Mouse (Mus musculus) large intestine, adult 2 months (tissue): ENCODE measurements around the gene Tmem254c. TPM values are rescaled to one million over a fixed set of nuclear protein-coding genes. Genes with fewer than 3 reads are reported as not detected.

ENCODE experiments used
- polyA plus RNA-seq: library from polyadenylated mRNA; depleted of rRNA; stranded (reverse); fragments of >200 nt; gene quantifications from 2 replicates; pipeline ENCODE4 v1.2.3, GENCODE M21; 2012; rRNA removed

Tmem254c gene
- polyA plus RNA-seq, 1 experiment: 42.9 TPM

Other genes with a start within 250 kb of the Tmem254c start
- 119 and 155 TPM in 2 replicates for gene Anxa11, start 225.2 kb downstream of the Tmem254c start, polyA plus RNA-seq
- gene Plac9a, start 164.3 kb downstream of the Tmem254c start, polyA plus RNA-seq: 0.37 and 1.3 TPM in 2 replicates
- 4.0 and 5.2 TPM in 2 replicates for gene Tmem254a, start 139.7 kb downstream of the Tmem254c start, polyA plus RNA-seq
- gene Cphx1, start 129.1 kb downstream of the Tmem254c start, polyA plus RNA-seq: 0.15 and 0.33 TPM in 2 replicates
- 0.08 TPM in 1 of 2 replicates, not detected in the other for gene Duxbl1, start 88.8 kb downstream of the Tmem254c start, polyA plus RNA-seq
- 30.5 and 47.4 TPM in 2 replicates for gene Gm9780, start 24.6 kb downstream of the Tmem254c start, polyA plus RNA-seq
- not detected in 2 replicates for gene Cphx2, start 14.2 kb upstream of the Tmem254c start, polyA plus RNA-seq
- not detected in 2 replicates for gene Cphx3, start 14.9 kb upstream of the Tmem254c start, polyA plus RNA-seq
- 0.26 and 0.45 TPM in 2 replicates for gene Duxbl2, start 51.0 kb upstream of the Tmem254c start, polyA plus RNA-seq
- 14.0 and 28.3 TPM in 2 replicates for gene Plac9b, start 115.1 kb upstream of the Tmem254c start, polyA plus RNA-seq
- 56.2 and 72.3 TPM in 2 replicates for gene Tmem254b, start 139.7 kb upstream of the Tmem254c start, polyA plus RNA-seq
- gene Duxbl3, start 190.6 kb upstream of the Tmem254c start, polyA plus RNA-seq: 0.10 TPM in 1 of 2 replicates, not detected in the other